Mouse (Mus musculus) spleen, postnatal 36 days (tissue): Measurements from ENCODE around the gene Oas1h.
"Not testable (repeated sequence)": the region's sequence is repeated elsewhere in the genome, so short reads cannot be mapped to it uniquely, and the experiment has no call there.

Experiments
- DNase-seq, 2 experiments: peaks; one replicate each; pipeline ENCODE4 v3.0.0; 2022; ENCODE audit warnings: low spot score in 2 of 2, mixed read lengths in 1 of 2

Gene Oas1h

DNA sequence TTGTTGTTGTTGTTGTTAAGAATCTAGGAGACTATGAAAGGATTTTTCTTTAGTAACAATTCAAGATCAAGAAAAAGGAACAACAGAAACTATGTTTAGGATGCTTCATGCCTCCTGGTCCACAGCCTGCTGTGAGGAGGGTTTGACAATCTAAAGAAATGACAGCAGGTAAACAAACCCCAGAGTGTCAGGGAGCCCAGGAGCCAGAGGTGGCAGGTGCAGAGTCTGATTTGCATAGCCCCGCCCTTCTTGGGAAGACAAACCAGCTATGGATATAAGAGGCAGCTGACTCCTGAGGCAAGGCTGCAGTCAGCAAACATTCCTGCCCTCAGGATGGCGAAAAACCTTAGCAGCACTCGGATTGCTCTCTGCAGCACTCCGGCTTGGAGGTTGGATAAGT, at the start of gene Oas1h:
Oas1h (plus strand) TSS at position 301 of the 400 bp plus-strand sequence.
- DNase-seq = no peak

DNA sequence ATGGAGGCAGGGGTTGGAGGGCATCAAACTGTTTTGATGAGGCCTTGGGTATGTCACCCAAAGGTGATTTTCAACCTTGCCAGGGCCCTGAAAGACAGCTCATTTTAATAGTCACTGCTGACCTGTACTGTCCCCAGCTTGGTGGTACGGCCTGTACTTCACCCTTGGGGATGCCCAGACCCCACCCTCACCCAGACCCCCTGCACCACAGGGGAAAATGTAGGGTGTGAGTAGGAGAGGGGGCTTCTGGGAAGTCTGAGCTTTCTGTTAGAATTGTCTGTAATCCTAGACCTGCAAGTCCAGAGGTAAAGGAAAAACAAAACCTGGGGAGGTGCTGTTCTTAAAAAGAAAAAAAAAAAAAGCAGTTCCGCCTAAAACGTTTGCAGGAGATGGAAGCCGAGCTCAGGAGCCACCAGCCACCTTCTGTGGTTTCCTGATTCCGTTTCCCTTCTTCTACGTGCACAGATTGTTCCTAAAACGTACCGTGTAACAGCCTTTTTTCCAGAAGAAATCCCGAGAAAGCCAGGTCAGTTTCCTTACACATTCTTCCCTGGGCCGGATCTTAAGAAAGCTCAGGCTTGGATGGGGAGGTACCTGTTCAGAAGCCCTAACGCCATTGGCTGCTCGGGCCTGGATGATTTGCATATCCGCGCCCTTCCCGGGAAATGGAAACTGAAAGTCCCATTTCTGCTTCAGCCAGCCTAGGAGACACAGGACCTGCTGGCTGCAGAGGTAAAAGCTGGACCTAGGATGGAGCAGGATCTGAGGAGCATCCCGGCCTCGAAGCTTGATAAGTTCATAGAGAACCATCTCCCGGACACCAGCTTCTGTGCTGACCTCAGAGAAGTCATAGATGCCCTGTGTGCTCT, 49.0 kb upstream of the Oas1h start, which contains the start of gene Oas1c:
Oas1c (minus strand) TSS at position 564 of the 869 bp plus-strand sequence.
- peak; percentile 85 to 88 for DNase-seq

DNA sequence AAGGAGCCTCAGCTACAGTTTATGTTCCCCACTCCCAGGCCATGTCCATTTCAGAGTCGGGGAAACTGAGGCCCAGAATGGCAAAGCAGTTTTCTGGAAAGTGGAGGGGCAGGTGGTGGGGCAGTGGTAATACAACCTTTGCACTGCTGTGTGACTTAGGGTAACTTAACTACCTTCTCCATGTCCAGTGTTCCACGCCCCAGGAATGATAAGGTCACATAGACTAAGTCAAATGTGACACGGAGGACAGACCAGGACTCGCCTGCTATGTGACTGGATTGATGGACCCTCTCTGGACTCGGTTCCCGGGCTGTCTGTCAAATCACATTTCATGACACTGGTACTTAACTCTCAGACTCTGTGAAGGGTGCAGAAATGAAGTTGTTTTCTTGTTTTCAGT, 48.2 kb upstream of the Oas1h start:
- no peak for DNase-seq

DNA sequence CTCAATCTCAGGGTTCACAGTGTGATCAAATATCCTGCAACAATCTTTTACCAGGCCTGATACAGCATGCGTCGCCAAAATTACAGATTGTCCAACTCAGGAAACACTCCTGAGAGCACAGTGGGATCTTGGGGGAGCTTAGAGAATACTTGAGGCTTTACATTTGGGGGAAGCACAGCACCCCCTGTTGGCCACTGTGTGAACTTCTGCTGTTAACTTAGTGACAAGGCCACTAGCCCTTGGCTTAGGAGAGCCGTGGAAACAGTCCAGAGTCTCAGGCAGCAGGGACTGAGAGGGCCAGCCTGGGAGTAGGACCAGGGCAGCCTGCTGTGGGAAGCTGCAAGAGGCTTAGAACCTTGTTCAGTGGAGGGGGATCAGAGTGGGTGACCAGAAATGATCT, 45.3 kb upstream of the Oas1h start:
- DNase-seq = peak; percentile 25 to 53

DNA sequence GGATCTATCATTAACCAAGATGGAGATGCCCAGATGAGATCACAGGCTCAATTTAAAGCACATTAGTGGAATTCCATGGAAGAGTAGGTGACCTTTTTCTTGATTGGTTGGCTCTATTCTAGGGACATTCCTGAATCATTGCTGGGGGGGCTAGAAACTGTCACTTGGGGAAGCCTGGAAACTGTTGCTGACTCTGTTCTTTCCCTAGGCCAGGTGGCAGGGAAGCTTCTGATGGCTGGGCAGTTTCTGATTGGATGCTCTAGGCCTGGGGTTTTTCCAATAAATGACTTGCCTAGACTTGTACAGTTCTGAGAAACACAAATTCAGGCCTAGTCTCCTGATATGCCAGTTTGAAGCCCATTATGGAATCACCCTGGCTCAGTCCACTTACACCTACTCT, 42.2 kb upstream of the Oas1h start:
- DNase-seq = no peak

DNA sequence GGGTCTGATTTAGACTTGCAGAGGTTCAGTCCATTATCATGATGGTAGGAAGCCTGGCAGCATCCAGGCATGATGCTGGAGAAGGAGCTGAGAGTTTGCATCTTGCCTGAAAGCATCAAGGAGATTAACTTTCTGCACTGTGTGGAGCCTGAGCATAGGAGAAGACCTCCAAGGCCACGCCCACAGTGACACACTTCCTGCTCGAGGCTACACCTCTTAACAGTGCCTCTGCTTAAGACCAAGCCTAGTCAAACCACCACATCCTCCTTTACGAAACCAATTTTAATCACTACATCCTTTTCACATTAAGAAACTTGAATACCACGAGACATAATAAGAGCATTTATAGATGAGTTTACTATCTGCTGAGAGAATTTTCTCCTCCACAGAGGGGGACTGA, 30.2 kb upstream of the Oas1h start:
- no peak for DNase-seq

DNA sequence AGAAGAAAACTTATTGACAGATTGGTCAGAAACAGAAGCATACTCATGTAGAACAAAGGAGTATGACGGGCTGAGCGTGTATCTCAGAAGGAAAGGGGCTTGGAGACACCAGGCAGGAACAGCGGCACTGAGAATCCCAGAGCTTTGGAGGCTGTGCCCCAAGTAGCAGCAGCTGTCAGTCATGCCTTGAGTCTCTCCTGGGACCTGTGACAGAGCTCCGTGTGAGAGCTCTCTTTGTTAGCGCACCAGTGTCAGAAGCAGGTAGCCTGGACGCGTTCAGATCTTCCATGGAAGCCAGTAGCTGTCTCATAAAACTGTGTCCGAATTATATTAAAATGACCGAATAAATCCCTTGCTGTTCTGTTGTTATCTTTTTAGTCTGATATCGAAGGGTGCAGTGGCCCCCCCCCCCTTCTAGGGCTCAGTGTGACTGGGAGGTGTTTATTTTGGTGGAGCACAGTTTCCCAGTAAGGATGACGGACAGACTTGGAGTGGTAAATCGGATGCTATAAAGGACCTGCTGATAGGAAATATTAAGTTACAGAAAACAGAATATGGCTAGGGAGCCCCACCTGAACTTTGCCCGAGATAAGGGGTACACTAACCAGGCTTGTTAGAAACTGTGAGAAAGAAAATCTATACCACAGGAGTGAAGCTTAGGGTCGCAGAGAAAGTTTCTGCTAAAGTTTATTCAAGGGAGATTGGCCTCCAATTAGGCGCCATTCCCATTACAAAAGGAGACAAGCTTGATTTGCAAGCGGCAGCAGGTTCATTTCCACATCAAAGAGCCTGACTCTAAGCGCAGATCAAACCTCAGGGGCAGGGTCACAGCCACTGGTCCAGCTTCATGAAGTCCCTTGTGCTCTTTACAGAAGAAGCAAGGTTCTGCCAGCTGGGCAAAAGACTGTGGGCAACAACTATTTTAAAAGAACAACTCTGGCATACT, 27.6 kb upstream of the Oas1h start:
- no peak for DNase-seq

DNA sequence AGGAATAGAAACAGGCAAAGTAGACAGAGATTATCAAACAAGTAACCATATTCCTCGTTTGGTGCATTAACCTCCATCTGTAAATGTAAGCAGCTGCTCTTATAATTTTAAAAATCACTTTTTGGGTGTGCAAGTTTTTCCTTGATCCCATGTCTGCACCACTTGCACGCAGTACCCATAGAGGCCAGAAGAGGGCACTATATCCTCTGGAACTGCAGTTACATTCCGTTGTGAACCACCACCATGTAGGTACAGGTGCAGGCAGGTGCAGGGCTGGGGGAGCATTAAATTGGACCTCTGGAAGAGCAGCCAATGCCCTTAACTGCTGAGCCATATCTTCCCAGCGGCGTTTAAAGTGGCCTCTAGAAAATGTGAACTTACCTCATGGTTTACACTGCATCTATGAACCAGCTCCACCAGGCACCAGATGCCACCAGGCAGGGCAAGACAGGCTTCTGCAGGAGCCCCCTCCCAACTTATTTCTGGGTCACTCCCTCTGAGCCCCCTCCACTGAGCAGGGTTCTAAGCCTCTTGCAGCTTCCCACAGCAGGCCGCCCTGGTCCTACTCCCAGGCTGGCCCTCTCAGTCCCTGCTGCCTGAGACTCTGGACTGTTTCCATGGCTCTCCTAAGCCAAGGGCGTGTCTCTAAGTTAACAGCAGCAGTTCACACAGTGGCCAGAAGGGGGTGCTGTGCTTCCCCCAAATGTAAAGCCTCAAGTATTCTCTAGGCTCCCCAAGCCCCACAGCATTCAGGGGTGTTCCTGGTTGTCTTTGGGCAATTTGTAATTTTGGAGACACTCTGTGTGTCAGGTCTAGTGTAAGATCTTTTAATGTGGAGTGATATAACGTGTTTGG, 24.3 kb upstream of the Oas1h start:
- DNase-seq = peak in 1 of 2 experiments; percentile 20

DNA sequence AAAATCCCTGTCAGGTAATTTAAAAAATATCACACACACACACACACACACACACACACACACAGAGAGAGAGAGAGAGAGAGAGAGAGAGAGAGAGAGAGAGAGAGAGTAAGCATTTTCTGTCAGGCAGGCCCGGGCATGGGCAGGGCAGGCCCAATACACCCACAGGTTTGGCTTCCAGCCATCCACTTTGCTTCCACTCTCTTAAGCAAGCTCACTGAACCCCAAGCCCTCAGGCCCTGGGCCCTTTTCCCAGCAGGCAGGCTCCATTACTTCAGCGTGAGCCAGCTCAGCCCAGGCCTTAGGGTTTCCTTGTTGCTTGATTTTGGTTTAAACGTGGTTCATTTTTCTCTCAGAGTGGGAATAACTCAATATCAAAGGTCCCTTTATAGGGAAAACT, 16.5 kb upstream of the Oas1h start:
- DNase-seq = no peak

DNA sequence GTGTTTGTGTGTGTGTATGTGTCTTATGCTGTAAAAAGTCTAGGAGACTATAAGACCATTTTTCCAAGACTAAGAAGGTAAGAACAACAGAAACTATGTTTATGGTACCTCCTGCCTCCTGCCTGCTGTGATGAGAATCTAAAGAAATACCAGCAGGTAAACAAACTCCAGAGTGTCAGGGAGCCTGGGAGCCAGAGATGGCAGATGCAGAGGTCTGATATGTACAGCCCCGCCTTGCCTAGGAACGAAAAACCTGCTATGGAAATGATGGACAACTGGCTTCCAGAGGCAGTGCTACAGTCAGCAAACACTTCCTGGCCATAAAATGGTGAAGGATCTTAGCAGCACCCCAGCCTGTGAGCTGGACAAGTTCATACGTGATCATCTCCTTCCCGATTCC, 14.2 kb upstream of the Oas1h start, which contains the start of gene Oas1f:
Oas1f (plus strand) TSS at position 301 of the 400 bp plus-strand sequence.
- no peak for DNase-seq

DNA sequence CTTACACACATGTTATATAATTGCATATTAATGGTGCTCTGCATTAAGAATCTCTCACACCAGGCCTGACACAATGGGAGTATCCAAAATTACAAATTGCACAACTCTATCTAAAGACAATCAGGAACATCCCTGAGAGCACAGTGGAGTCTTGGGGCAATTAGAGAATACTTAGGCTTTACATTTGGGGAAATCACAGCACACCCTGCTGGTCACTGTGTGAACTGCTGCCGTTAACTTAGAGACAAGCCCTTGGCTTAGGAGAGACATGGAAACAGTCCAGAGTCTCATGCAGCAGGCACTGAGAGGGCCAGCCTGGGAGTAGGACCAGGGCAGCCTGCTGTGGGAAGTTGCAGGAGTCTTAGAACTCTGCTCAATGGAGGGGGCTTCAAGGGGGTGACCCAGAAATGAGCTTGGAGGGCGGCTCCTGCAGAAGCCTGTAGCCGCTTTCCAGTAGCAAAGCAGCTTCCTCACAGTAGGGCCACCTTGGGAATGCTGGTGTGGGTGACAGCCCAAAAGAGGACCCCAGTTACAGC, 11.6 kb upstream of the Oas1h start:
- DNase-seq = peak in 1 of 2 experiments; percentile 11

DNA sequence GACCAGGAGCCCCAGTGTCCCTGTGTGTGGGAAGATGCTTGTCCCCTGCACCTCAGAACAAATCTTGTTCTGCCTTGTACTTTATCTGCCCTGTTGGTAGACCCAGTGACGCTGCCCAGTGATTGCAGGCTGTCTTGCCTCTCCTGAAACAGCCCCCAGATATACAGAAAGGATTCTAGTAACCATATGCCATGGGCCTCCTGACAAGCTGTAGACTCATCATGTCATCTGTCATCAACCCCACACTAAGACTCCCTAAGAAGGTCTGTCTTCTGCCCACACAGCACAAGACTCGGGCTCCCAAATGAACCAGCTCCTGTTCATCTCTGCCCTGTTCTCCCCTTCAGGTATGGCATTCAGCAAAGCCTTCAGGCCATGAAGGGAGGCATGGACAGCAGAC, 2.0 kb upstream of the Oas1h start:
- DNase-seq = no peak

DNA sequence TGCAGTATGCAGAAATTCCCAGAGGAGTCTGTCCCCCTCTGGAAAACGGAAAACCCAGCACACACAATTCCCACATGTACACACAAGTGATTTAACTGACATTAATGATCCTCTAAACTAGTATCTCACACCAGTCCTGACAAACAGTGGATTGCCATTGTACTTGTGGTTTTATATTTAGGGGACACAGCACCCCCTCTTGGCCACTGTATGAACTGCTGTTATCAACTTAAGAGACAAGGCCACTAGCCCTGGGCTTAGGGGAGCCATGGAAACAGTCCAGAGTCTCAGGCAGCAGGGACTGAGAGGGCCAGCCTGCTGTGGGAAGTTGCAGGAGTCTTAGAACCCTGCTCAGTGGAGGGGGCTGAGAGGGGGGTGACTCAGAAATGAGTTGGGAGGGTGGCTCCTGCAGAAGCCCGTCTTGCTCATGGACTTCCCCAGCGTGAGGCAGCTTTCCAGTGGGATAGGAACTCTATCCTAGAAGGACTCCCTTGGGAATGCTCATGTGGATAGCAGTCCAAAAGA, 4.2 kb downstream of the Oas1h start:
- peak in 1 of 2 experiments; percentile 17 for DNase-seq

DNA sequence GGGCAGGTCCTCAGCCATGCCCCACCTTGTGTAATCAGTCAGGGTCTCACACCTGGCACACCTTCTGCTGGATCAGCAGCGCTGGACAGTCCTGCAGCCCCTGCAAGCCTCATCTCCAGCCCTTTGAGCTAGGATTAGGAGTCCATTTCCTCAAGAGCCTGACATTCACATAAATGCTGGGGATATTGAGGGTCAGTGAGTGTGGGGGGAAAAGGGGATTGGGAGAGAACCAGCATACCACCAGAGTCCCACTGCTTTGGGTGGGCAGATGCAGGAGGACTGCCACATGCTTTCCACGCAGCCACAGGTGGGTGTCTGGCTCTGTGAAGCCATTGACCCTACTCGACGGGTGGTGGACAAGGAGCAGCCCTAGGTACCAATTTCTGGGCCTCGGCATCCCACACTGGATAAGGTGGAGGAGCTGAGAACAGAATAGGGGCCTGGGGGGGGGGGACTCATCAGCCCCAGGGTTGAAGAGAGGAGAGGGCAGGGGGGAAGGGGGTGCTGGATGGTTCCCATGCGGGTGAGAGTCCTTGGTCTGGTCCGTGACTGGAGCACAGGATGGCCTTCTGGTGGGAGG, 8.3 kb downstream of the Oas1h start:
- DNase-seq = no peak

DNA sequence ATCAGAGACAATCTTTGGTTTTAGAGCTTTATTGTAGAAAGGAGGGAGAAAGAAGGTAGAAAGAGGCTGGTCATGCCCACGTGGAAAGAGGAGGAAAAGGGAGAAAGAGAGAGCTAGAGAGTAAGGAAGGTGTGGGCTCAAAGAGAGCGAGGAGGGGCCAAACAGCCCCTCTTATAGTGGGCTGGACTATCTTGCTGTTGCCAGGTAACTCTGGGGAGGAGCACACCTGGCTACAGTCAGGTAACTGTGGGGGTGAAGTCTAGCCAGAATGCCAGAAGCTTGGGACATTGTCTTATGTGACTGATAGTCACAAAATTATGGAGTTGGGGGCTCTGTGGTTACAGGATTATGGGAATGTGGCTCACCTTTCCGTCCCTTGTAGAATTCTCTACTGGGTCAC, 8.9 kb downstream of the Oas1h start:
- no peak for DNase-seq

DNA sequence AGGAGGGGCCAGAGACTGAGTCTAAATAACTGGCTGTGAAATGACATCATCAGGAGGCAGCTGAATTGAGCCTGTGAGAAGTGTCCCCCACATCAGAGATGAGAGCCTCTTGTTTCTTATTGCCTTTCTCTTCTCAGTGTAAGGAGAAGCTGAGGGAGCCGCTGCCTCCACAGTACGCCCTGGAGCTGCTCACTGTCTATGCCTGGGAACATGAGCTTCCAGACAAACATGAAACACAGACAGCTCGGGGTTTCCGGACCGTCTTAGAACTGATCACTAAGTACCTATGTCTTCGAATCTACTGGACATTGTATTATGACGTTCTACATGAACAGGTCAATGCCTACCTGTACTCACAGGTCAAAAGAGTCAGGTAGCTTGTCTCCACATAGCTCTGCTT, 9.6 kb downstream of the Oas1h start:
- no peak for DNase-seq

DNA sequence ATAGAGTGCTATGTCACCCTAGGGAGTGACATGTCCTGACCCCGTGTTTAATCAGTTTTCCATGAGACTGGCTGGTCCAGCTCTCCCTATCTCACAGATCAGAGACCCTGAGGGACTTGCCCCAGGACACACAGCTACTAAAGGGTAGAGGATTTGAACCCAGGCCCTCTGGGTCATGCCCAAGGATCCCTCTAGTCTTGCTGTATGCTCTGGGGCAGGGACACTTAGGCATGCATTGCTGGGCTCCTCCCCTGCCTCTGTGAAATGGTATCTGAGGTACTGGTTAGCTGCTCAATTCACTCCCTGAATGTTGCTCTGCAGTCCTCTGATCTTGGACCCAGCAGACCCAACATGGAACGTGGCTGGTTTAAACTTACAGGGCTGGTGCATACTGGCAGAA, 10.2 kb downstream of the Oas1h start:
- no peak for DNase-seq

DNA sequence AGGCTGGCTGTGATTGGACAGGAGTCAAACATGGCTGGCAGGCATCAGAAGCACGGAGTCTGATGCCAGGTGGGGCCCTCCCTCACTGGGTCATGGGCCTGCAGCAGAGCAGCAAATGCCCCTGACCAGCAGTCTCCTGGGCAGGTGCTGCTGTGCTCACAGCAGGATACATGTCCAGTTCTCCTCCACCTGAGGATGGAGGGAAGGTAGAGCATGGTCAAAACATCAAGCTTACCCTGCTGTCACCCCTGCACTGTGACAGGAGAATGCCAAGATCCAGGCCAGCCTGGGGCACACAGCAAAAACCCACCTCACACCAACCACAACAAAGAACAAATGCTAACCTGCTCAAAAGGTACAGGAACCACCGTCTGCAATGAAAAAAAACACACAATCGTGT, 15.6 kb downstream of the Oas1h start:
- not testable (repeated sequence) for DNase-seq

DNA sequence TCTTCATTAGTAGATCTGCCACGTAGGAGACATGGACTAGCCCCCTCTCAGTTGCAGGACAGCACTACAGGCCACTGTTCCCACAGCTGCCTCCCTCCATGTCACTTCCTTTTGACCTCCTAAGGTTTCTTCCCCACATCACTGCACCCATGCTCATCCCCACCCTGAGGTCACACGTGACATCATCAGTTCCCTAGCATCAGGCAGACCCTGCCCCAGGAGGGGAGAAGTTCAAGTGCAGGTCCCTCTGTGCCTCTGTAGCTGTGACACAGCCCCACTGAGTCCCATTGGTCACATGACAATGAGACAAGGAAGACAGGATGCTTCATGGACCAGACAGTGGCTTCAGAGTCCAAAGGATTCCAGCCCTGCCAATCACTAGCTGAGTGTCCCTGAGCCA, 16.2 kb downstream of the Oas1h start:
- DNase-seq = not testable (repeated sequence)

DNA sequence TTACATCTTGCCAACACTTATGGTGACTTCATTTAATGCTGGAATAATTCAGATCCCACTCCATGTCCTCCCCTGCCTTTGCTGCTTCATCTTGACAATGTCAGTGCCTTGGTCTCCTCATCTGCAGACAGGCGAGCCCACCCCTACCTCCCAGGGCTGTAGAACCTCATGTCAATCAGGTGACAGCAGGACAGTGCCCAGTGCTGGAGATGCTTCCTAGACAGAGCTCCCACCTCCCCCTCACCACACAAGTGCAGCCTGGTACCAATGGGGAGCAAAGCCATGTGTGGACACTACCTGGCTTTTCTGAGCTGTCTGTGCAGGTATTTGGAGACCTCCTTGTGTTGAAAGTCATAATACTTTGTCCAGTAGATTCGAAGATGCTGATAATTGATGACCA, 17.6 kb downstream of the Oas1h start:
- not testable (repeated sequence) for DNase-seq

DNA sequence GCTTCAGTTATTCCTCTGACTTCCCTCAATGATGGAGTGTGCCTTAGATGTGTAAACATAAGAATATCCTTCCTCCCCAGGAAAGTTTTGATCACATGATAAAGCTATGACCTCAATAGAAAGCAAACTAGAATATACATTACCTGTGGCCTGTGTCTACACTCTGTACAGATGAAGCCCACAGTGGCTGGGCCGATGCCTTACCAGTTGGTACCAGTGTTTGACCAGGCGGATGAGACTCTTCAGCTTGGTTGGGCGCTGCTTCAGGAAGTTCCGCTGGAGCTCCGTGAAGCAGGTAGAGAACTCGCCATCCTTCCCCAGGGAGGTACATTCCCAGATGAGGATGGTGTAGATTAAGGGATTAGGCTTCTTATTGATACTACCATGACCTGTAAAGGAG, 20.5 kb downstream of the Oas1h start:
- not testable (repeated sequence) for DNase-seq
